Mouse (Mus musculus) inflammation-experienced regulatory T-cells, adult 6 months (primary cell): ENCODE results near the gene Amy2a4. TPM values are rescaled to one million over a fixed set of nuclear protein-coding genes. Genes with fewer than 3 reads are reported as not detected.
"Not testable (repeated sequence)": the region's sequence is repeated elsewhere in the genome, so short reads cannot be mapped to it uniquely, and the experiment has no call there.

ENCODE experiments used
- ATAC-seq: one replicate; pipeline ENCODE4 v1.8.0; 2017
- polyA plus RNA-seq, 3 experiments: library from polyadenylated mRNA; unstranded; fragments of 100-300 nt; shearing (Covaris generic); gene quantifications; one replicate each; pipeline ENCODE4 v1.2.1; 2017

The Amy2a4 gene
- polyA plus RNA-seq = not detected

DNA sequence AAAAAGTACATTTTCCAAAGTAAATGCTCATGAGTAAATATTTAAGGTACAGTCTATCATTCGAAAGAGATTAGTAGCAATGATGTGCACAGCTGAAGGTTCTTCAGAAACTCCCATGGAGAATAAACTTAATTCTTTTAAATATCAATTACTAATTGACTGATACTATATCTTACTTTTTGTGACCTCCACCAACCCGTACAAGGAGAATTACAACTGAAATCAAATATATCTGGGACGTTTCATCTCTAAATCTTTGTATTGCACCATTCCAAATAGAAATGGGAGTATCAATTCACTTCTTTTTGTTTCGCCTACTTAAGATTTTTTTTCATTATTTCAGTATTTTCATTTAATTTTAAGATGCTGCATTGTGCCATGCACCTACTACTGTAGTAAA is at the start of gene Amy2a4:
TSS of gene Amy2a4 (minus strand) at position 101 of the 400 bp plus-strand sequence.
- not testable (repeated sequence) for ATAC-seq

DNA sequence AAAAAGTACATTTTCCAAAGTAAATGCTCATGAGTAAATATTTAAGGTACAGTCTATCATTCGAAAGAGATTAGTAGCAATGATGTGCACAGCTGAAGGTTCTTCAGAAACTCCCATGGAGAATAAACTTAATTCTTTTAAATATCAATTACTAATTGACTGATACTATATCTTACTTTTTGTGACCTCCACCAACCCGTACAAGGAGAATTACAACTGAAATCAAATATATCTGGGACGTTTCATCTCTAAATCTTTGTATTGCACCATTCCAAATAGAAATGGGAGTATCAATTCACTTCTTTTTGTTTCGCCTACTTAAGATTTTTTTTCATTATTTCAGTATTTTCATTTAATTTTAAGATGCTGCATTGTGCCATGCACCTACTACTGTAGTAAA is 32.7 kb upstream of the Amy2a4 start, which contains the start of gene Amy2a3:
TSS of gene Amy2a3 (minus strand) at position 101 of the 400 bp plus-strand sequence.
- ATAC-seq = not testable (repeated sequence)

DNA sequence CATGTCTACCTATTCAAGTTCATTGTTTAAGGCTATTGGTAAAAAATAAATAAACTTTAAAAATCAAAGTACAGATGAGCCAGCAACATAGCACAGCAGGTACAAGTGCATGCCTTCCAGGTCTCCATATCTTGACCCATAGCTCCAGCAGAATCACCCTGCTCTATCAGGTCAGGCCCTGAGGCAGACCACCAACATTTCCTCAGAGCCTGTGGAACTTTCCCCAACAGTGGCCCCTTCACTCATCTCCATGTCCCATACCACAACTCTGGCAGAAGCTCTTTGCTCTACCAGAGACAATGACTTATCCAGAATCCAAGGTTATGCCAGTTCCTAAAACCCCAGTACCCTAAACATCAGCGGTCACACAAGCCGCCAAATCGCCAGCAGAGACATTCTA is 21.7 kb upstream of the Amy2a4 start:
- not testable (repeated sequence) for ATAC-seq

DNA sequence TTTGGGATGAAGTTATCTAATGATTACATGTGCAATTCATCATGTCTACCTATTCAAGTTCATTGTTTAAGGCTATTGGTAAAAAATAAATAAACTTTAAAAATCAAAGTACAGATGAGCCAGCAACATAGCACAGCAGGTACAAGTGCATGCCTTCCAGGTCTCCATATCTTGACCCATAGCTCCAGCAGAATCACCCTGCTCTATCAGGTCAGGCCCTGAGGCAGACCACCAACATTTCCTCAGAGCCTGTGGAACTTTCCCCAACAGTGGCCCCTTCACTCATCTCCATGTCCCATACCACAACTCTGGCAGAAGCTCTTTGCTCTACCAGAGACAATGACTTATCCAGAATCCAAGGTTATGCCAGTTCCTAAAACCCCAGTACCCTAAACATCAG is 11.0 kb downstream of the Amy2a4 start:
- not testable (repeated sequence) for ATAC-seq

DNA sequence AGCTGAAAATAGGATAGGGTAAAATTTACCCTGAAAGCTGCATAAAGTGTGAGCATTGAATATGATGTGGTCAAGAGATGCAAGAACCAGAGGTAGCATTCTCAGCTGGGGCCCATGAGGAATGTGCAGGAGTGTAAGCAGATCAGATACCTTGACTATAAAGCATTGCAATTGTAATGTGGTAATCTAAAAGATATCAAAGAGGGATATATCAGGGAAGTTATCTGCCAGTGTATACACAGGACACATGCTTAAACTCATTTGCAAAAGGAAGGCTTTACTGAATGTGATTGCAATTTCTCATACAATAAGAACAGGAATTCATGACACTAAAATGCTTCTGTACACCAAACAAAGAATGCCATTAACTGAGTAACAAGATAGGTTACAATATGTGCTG is 11.7 kb downstream of the Amy2a4 start:
- not testable (repeated sequence) for ATAC-seq

DNA sequence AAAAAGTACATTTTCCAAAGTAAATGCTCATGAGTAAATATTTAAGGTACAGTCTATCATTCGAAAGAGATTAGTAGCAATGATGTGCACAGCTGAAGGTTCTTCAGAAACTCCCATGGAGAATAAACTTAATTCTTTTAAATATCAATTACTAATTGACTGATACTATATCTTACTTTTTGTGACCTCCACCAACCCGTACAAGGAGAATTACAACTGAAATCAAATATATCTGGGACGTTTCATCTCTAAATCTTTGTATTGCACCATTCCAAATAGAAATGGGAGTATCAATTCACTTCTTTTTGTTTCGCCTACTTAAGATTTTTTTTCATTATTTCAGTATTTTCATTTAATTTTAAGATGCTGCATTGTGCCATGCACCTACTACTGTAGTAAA is 32.5 kb downstream of the Amy2a4 start, which contains the start of gene Amy2a5:
TSS of gene Amy2a5 (minus strand) at position 101 of the 400 bp plus-strand sequence.
- ATAC-seq = not testable (repeated sequence)

Other genes starting within 250 kb of the Amy2a4 start
- not detected for gene Amy2a5, start 32.6 kb downstream of the Amy2a4 start, polyA plus RNA-seq
- gene Amy2a3, start 32.6 kb upstream of the Amy2a4 start, polyA plus RNA-seq = not detected
- gene Amy2a2, start 65.2 kb upstream of the Amy2a4 start, polyA plus RNA-seq = not detected
- gene Amy2a1, start 241.0 kb upstream of the Amy2a4 start, polyA plus RNA-seq = not detected